Mouse (Mus musculus): ENCODE results near the gene Cox14.
A peak's percentile ranks its signal among the peaks of the same experiment; 100 is the strongest.

Gene Cox14

GRCm38 (mm10) chr15:99708176-99708575 lies 17.2 kb upstream of the Cox14 start:
- DNase-seq (ENCODE audit: low spot score) = no peak

GRCm38 (mm10) chr15:99710221-99711190 lies 14.9 kb upstream of the Cox14 start:
- no peak for DNase-seq (ENCODE audit: low spot score)

GRCm38 (mm10) chr15:99711491-99711890 lies 13.9 kb upstream of the Cox14 start:
- DNase-seq (ENCODE audit: low spot score) = no peak

- no peak for DNase-seq (ENCODE audit: low spot score)
Measured at GRCm38 (mm10) chr15:99712666-99713559, 12.5 kb upstream of the Cox14 start.

- no peak for DNase-seq (ENCODE audit: low spot score)
Measured at GRCm38 (mm10) chr15:99713569-99713968, 11.8 kb upstream of the Cox14 start.

- DNase-seq (ENCODE audit: low spot score) = no peak
Measured at GRCm38 (mm10) chr15:99714206-99714605, 11.2 kb upstream of the Cox14 start.

GRCm38 (mm10) chr15:99714858-99715257 lies 10.6 kb upstream of the Cox14 start:
- no peak for DNase-seq (ENCODE audit: low spot score)

GRCm38 (mm10) chr15:99715361-99715865 lies 10.0 kb upstream of the Cox14 start:
- no peak for DNase-seq (ENCODE audit: low spot score)

GRCm38 (mm10) chr15:99715982-99716746 lies 9.3 kb upstream of the Cox14 start:
- DNase-seq (ENCODE audit: low spot score) = no peak

- no peak for DNase-seq (ENCODE audit: low spot score)
Measured at GRCm38 (mm10) chr15:99716814-99717213, 8.6 kb upstream of the Cox14 start.

- DNase-seq (ENCODE audit: low spot score) = no peak
Measured at GRCm38 (mm10) chr15:99717386-99718334, 7.8 kb upstream of the Cox14 start, which contains the start of gene Gpd1. Gene Gpd1, plus strand, starts transcription at chr15:99717515.

GRCm38 (mm10) chr15:99718461-99719021 lies 6.9 kb upstream of the Cox14 start:
- DNase-seq (ENCODE audit: low spot score) = no peak

GRCm38 (mm10) chr15:99719865-99720264 lies 5.6 kb upstream of the Cox14 start:
- no peak for DNase-seq (ENCODE audit: low spot score)

- DNase-seq (ENCODE audit: low spot score) = no peak
Measured at GRCm38 (mm10) chr15:99721921-99722743, 3.3 kb upstream of the Cox14 start.

- DNase-seq (ENCODE audit: low spot score) = no peak
Measured at GRCm38 (mm10) chr15:99723120-99723514, 2.3 kb upstream of the Cox14 start.

- no peak for DNase-seq (ENCODE audit: low spot score)
Measured at GRCm38 (mm10) chr15:99723515-99724291, 1.7 kb upstream of the Cox14 start.

GRCm38 (mm10) chr15:99724292-99725021 lies 961 bp upstream of the Cox14 start:
- peak; percentile 49 for DNase-seq (ENCODE audit: low spot score)

GRCm38 (mm10) chr15:99726549-99726948 lies 1.1 kb downstream of the Cox14 start:
- no peak for DNase-seq (ENCODE audit: low spot score)
